Comparison of ENCODE assay signal across 24 mouse cellular contexts in genomic region chr6:54779968-54780367, GRCm38 (mm10). TPM values are rescaled to one million over a fixed set of nuclear protein-coding genes. Genes with fewer than 3 reads are reported as not detected.
DNase-seq lines count a peak whose midpoint lies in the region; ATAC-seq and TF ChIP-seq lines count a peak whose summit lies in the region.
"Had no signal": no experiment of that assay in that cellular context is flagged by ENCODE, and none has a peak within 500 bp of the region (broad histone marks: within the 10 kb centered on the region; RNA-seq: fewer than 3 reads in every experiment).

No protein-coding gene starts in this region.

- H3K27me3 ChIP-seq in C2C12 (ENCODE audit: control insufficient read depth, insufficient read depth, insufficient read length), result no peaks in the 10 kb centered on the region
- H3K27me3 ChIP-seq: limb, embryonic 12.5 days; liver, embryonic 15.5 days; lung, embryonic 15.5 days; neural tube, embryonic 13.5 days had no signal

- TF ChIP-seq CTCF in C2C12 (IDR thresholded peaks at IDR 0.05; ENCODE audit: control insufficient read depth, insufficient read depth, insufficient read length), result no peak

- no peak overlapping the region for H3K4me3 ChIP-seq in C2C12 (ENCODE audit: insufficient read depth, poor library complexity, severe bottlenecking)
- H3K4me3 ChIP-seq: erythroblast, embryonic 14.5 days; limb, embryonic 12.5 days; liver, embryonic 15.5 days; lung, embryonic 15.5 days; neural tube, embryonic 13.5 days had no signal

- H3K36me3 ChIP-seq in C2C12 (ENCODE audit: control insufficient read depth, insufficient read depth), result no peaks in the 10 kb centered on the region
- H3K36me3 ChIP-seq: G1E; limb, embryonic 12.5 days; liver, embryonic 15.5 days; lung, embryonic 15.5 days; neural tube, embryonic 13.5 days had no signal

- DNase-seq in 3T3-L1 (ENCODE audit: low read depth, low spot score), result peak; percentile 33
- DNase-seq in kidney, adult 9 months, result peak; percentile 80
- DNase-seq in kidney, postnatal 25 days, result peak; percentile 39 to 54
- no peak for DNase-seq in adrenal gland, postnatal 4 days (ENCODE audit: low spot score in 2 of 2)
- no peak for DNase-seq in embryo, embryonic 10 days (ENCODE audit: low spot score)
- DNase-seq: adrenal gland, postnatal 14 days; cerebellum, adult 18-20 months; cerebellum, postnatal 10 days; forebrain, postnatal 0 days; gastrocnemius, postnatal 10 days; heart, postnatal 4 days; layer of hippocampus, postnatal 36 days; retina, postnatal 1 day; right cerebral cortex, postnatal 14 days; thymus, postnatal 4 days had no signal

- H3K79me3 ChIP-seq in C2C12 (ENCODE audit: low read depth), result no peaks in the 10 kb centered on the region

- H3ac ChIP-seq in C2C12 (ENCODE audit: control insufficient read depth, insufficient read length, low read depth), result no peak overlapping the region

- H3K79me2 ChIP-seq in C2C12 (ENCODE audit: control insufficient read depth, insufficient read depth), result no peaks in the 10 kb centered on the region

- no peak for ATAC-seq in inflammation-experienced regulatory T-cells, adult 6 months
- ATAC-seq: forebrain, postnatal 0 days; midbrain, embryonic 16.5 days had no signal

TF ChIP-seq in C2C12, 6 proteins besides CTCF, POLR2A, EP300 and RAD21:
- TF ChIP-seq CEBPB (IDR thresholded peaks at IDR 0.05; ENCODE audit: low read depth) (no peak), MYOD1 (IDR thresholded peaks at IDR 0.05; ENCODE audit: control insufficient read depth, insufficient read length, low read depth) (peak; percentile 86)

RNA-seq across cellular contexts. Expression of gene Znrf2, which starts 36.7 kb away (rescaled TPM):
- 3.1 TPM for polyA plus RNA-seq in C2C12 (2012; fragmentation: generic; extraction: Trizol)
- polyA plus RNA-seq in inflammation-experienced regulatory T-cells, adult 6 months (2017; shearing (Covaris generic)), result 10 to 100 TPM; 22.3 to 28.7 (median 23.7) TPM
- total RNA-seq in adrenal gland, postnatal 4 days (2021), result 10 to 100 TPM; 34.0 to 34.4 TPM

Comparison
In these comparisons a context has a peak if more than half of its experiments do, and no peak if none do; other contexts are left out.
1. DNase-seq: peak in 3T3-L1 (single experiment), kidney, adult 9 months (single experiment) and kidney, postnatal 25 days (2 of 2); none in adrenal gland, postnatal 4 days (0 of 2) and embryo, embryonic 10 days (single experiment).